Mouse (Mus musculus) forebrain, embryonic 15.5 days (tissue): Measurements from ENCODE around the gene Tmem62. TPM values are rescaled to one million over a fixed set of nuclear protein-coding genes. Genes with fewer than 3 reads are reported as not detected.
A peak's percentile ranks its signal among the peaks of the same experiment; 100 is the strongest.

Experiments
- ATAC-seq: fragments of 200-750 bp; cut with Nextera tagmentation; replicated peaks from 2 replicates; pipeline ENCODE4 v1.8.0; 2017; ENCODE audit warnings: mild to moderate bottlenecking, moderate TSS enrichment, moderate library complexity
- H3K27ac ChIP-seq: fragments of 300-500 bp; sonication (generic); replicated peaks from 2 replicates; pipeline ENCODE4 v1.5.1; 2015; ENCODE audit warnings: mild to moderate bottlenecking, inconsistent platforms
- H3K27me3 ChIP-seq: fragments of 300-500 bp; sonication (generic); 2 replicates; pipeline ENCODE4 v1.6.1; 2015; ENCODE audit warnings: inconsistent platforms
- H3K36me3 ChIP-seq: fragments of 300-500 bp; sonication (generic); 2 replicates; pipeline ENCODE4 v1.6.1; 2015; ENCODE audit warnings: mild to moderate bottlenecking, inconsistent platforms
- H3K4me1 ChIP-seq: fragments of 300-500 bp; sonication (generic); 2 replicates; pipeline ENCODE4 v1.6.1; 2015; ENCODE audit warnings: inconsistent platforms
- H3K4me2 ChIP-seq: fragments of 300-500 bp; sonication (generic); replicated peaks from 2 replicates; pipeline ENCODE4 v1.6.1; 2015; ENCODE audit warnings: mild to moderate bottlenecking, inconsistent platforms
- H3K4me3 ChIP-seq: fragments of 300-500 bp; sonication (generic); 2 replicates; pipeline ENCODE4 v1.5.1; 2015; ENCODE audit warnings: mild to moderate bottlenecking, inconsistent platforms
- H3K9ac ChIP-seq: fragments of 300-500 bp; sonication (generic); replicated peaks from 2 replicates; pipeline ENCODE4 v1.6.1; 2015; ENCODE audit warnings: mild to moderate bottlenecking, inconsistent platforms
- H3K9me3 ChIP-seq: fragments of 300-500 bp; sonication (generic); 2 replicates; pipeline ENCODE4 v1.6.1; 2016; ENCODE audit warnings: inconsistent platforms
- WGBS: fragments of 180-500 bp; shearing (Covaris S2); methylation state at CpG from one replicate; pipeline ENCODE4 v1.1.7; 2015; ENCODE audit warnings: mixed read lengths; 5-methylcytosine and 5-hydroxymethylcytosine counted together
- polyA plus RNA-seq: library from polyadenylated mRNA; unstranded; fragments of >200 nt; fragmentation: Nextera tagmentation; extraction: Ambion mirVana; gene quantifications from 2 replicates; pipeline ENCODE4 v1.2.1, GENCODE M21; 2015

Tmem62 gene
- polyA plus RNA-seq, 1 experiment from 2014 or later = 8.1 TPM

DNA sequence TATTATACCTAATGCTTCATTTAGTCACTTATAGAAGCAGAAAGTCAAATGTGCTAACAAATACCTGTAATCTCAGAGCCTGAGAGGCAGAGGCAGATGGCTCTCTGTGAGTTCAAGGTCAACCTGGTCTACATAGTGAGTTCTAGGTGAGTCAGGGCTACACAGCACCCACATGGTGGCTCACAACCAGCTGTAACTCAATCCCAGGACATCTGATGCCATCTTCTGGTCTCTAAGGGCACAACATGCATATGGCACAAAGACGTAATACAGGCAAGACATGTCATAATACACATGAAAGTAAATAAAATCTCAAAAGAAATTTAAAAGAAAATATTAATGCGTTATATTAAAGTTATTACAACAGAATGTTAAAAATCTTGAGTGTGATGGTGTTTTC is 26.8 kb downstream of the Tmem62 start:
- ATAC-seq = no peak
- Histone ChIP-seq H3K27me3 (no peaks in the 10 kb centered on the region), H3K4me1 (no peaks in the 10 kb centered on the region), H3K9ac (no peak overlapping the region), H3K9me3 (no peaks in the 10 kb centered on the region), H3K27ac (no peak overlapping the region), H3K4me3 (no peak overlapping the region), H3K36me3 (no peaks in the 10 kb centered on the region), H3K4me2 (no peak overlapping the region)
- 65% methylated on average over 2 of the region's 2 CpGs for WGBS

DNA sequence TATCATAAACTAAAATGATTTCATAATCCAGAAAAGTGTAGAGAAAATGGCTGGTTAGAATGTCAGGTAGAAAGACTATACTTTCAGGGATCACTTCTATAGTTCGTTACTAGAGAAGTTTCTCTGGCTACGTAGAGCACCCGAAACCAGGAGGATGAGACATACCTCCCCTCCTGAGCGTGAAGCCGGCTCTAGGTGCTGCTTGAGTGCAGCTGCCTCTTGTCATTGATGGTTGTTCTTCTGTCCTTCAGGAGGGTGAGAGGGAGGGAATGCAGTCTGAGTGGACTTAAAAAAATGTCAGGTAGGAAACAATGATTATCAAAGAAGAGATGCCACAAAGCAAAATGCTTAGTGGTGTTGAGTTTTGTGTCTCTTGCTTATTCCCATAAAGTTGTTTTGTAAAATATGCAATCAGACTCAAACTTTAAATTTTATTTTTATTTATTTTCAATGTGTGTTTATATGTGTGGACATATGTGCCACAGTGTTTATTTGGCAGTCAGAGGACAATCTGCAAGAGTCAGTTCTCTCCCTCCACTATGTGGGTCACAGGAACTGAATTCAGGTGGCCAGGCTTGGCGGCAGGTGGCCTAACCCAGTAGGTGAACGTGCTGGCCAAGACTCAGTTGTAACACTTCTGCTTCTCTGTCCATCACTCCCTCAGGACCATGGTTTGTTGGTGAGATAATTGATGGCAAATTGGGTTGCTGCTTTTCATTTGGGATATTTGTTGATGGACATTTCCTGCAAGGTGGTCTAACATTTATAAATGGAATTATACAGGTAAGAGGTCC is 27.4 kb downstream of the Tmem62 start:
- no peaks in the 10 kb centered on the region for H3K27me3 ChIP-seq
- H3K4me2 ChIP-seq = no peak overlapping the region
- peaks cover 6% of the 10 kb centered on the region for H3K4me1 ChIP-seq
- no peaks in the 10 kb centered on the region for H3K9me3 ChIP-seq
- H3K4me3 ChIP-seq = no peak overlapping the region
- H3K27ac ChIP-seq = no peak overlapping the region
- no peak for ATAC-seq
- no peak overlapping the region for H3K9ac ChIP-seq
- no peaks in the 10 kb centered on the region for H3K36me3 ChIP-seq
- 86% methylated on average over 7 of the region's 7 CpGs for WGBS

DNA sequence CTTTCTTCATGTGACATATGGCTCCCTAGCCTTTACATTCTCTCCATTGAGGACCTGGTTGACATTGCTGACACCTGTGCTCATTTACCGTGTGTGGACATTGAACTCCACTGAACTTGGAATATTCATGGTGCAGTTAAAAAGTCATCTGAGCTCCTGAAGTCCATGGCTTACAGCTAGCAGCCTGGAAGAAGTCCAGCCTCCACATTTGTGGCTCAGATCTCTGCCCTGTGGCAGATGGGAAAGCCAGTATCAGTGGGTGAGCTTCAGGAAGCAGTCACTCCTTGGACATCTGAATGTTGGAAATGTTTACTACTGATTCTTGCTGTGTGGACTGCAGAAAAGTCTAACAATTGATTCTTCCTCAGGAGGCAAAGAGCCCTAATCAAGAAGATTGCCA is 30.2 kb downstream of the Tmem62 start:
- WGBS = 94% methylated on average over 1 of the region's 1 CpGs
- no peak overlapping the region for H3K4me3 ChIP-seq
- peaks cover 3% of the 10 kb centered on the region; the same call in 1 of the 2 replicates for H3K36me3 ChIP-seq
- no peak overlapping the region for H3K27ac ChIP-seq
- H3K9me3 ChIP-seq = no peaks in the 10 kb centered on the region
- no peak overlapping the region for H3K9ac ChIP-seq
- no peak for ATAC-seq
- no peak overlapping the region for H3K4me2 ChIP-seq
- H3K27me3 ChIP-seq = no peaks in the 10 kb centered on the region
- peaks cover 11% of the 10 kb centered on the region for H3K4me1 ChIP-seq

DNA sequence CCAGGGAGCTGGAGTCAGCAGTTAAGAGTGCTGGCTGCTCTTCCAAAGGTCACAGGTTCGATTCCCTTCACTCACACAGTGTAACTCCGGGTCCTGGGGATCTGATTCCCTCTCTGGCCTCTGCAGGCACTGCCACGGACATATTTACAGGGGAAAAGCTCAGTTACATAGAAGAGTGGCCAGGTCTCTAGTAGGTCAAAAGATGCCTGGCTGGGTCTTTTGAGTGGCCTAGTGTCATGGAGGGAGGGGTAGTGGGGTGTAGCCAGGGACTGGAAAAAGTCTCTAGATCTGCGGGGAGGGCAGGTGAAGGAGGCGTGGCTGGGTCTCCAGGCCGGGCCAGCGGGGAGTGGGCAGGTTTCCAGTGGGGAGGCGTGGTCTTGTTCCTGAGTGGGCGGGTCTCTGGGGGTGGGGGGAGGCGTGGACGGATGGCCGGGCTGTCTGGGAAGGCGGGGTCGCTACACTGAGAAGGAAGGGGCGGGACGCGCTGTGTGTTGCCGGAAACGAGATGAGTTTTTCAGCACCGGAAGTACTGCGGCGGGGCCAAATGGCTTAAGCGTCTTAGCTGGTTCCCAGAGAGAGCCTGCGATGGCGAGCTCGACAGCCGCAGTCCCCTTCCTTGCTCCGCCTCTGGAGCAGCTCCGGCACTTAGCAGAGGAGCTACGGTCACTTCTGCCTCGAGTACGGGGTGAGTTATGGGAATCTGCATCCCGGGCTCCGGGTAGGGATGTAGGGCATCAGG is 31.3 kb downstream of the Tmem62 start, which contains the start of gene Ccndbp1:
TSS of gene Ccndbp1 (plus strand) at position 479 of the 739 bp plus-strand sequence.
- Histone ChIP-seq H3K27me3 (no peaks in the 10 kb centered on the region), H3K4me1 (peaks cover 11% of the 10 kb centered on the region), H3K4me3 (peak within 1 kb of the TSS; percentile 89), H3K36me3 (peaks cover 14% of the 10 kb centered on the region; the same call in 1 of the 2 replicates), H3K9ac (peak within 1 kb of the TSS; percentile 77), H3K4me2 (peak within 1 kb of the TSS; percentile 83), H3K27ac (peak within 1 kb of the TSS; percentile 31), H3K9me3 (no peaks in the 10 kb centered on the region)
- WGBS = 2% methylated on average over 34 of the region's 34 CpGs
- peak; percentile 98 for ATAC-seq

DNA sequence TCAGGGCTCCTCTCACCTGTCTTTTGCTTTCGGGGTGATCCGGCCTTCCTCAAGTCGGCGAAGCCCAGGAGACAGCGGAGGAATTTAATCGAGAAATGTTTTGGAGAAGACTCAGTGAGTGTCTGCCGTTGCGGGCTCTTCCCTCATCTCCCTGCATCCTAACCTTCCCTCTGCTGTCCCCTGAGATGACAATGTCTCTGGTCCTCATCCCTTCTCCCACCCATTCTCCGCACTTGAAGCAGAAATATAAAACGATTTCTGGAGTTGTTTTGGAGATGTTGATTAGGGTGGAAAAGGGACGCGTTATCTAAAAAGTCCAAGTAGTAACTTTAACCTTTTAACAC is 31.8 kb downstream of the Tmem62 start:
- no peaks in the 10 kb centered on the region for H3K9me3 ChIP-seq
- H3K4me2 ChIP-seq = peak overlapping the region; percentile 83
- peaks cover 14% of the 10 kb centered on the region; the same call in 1 of the 2 replicates for H3K36me3 ChIP-seq
- peak overlapping the region; percentile 77 for H3K9ac ChIP-seq
- peaks cover 11% of the 10 kb centered on the region for H3K4me1 ChIP-seq
- H3K4me3 ChIP-seq = peak overlapping the region; percentile 89
- WGBS = 1% methylated on average over 12 of the region's 12 CpGs
- H3K27ac ChIP-seq = peak overlapping the region; percentile 31
- peak; percentile 59 for ATAC-seq
- H3K27me3 ChIP-seq = no peaks in the 10 kb centered on the region

DNA sequence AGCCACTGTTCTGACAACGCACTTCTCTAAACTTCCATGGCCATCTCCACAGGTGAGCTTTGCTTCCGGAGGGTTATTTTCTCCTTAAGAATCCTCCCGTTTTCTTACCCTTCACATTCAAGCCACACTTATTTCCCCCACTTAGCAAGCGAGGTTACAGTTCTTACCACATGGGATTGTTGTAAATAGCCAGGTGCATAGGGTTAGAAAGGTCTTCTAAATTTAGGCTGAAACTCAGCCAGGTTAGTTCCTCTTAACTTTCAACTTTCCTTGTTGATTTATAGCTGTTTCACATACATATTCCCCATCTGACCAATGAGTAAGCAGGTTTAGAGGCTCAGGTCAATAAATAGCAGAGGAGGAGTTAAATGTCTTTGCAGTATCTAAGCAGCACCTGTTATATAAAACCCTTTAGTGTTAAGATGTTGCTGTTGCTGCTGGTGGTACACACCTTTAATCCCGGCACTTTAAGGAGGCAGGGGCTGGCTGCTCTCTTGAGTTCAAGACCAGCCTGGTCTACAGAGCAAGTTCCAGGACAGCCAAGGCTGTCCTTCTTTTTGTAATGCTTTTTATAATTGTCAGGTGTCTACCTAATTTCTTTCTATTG is 32.4 kb downstream of the Tmem62 start:
- Histone ChIP-seq H3K9ac (peak overlapping the region; percentile 77), H3K27me3 (no peaks in the 10 kb centered on the region), H3K36me3 (peaks cover 16% of the 10 kb centered on the region; the same call in 1 of the 2 replicates), H3K4me1 (peaks cover 11% of the 10 kb centered on the region), H3K27ac (no peak overlapping the region), H3K4me2 (peak overlapping the region; percentile 83), H3K9me3 (no peaks in the 10 kb centered on the region), H3K4me3 (peak overlapping the region; percentile 89)
- 28% methylated on average over 5 of the region's 5 CpGs for WGBS
- ATAC-seq = no peak

DNA sequence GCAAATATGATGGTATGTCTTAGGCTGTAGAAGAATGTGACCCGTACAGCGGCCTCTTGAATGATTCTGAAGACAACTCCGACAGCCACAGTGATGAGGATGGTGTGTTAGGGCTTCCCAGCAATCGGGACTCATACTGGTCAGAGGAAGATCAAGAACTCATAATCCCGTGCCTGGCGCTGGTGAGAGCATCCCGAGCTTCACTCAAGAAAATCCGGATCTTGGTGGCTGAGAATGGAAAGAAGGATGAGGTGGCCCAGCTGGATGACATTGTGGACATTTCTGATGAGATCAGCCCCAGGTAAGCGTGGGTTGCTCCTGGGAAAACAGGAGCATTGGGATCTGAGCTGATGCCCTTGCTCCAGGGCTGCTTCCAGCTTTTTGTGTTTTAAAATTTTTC is 35.9 kb downstream of the Tmem62 start:
- Histone ChIP-seq H3K4me1 (peaks cover 11% of the 10 kb centered on the region), H3K27ac (no peak overlapping the region), H3K36me3 (peaks cover 42% of the 10 kb centered on the region), H3K27me3 (no peaks in the 10 kb centered on the region), H3K9ac (no peak overlapping the region), H3K4me2 (no peak overlapping the region), H3K9me3 (no peaks in the 10 kb centered on the region), H3K4me3 (no peak overlapping the region)
- ATAC-seq = no peak
- 87% methylated on average over 9 of the region's 9 CpGs for WGBS

DNA sequence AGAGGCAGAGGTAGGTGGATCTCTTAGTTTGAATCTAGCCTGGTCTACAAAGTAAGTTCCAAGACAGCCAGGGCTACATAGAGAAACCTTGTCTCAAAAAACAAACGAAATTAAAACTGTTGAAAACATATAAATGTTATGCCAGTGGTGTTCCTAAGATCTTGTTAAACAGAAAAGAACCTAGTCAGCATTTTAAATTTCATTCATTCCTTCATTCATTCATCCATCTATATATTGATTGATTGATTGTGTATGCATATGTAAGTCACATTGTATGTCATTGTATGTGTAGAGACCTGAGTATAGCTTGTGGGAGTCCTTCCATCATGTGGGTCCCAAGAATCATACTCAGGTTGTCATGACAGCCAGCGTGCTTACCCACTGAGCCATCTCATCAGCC is 38.7 kb downstream of the Tmem62 start:
- Histone ChIP-seq H3K4me2 (no peak overlapping the region), H3K9ac (no peak overlapping the region), H3K4me3 (no peak overlapping the region), H3K27me3 (no peaks in the 10 kb centered on the region), H3K9me3 (no peaks in the 10 kb centered on the region), H3K27ac (no peak overlapping the region), H3K36me3 (peaks cover 46% of the 10 kb centered on the region), H3K4me1 (no peaks in the 10 kb centered on the region)
- no peak for ATAC-seq
- WGBS = 88% methylated on average over 2 of the region's 2 CpGs

DNA sequence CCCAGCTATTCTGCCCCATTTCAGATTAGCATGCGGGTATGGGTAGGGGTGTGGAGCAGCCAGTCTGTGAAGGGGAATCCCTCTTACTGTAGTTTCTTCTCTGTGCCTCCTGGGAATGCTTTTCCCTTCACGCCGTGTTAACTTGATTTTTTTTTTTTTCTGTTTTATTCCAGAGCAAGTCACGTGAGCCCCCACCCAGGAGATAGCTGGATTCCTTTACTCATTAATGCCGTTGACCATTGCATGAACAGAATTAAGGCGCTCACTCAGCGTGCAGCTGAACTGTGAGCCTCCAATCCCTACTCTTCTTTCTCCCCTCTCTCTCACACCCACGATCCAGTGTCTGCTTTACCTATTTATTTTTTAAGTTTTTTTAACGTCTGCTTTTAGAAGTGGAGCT is 39.4 kb downstream of the Tmem62 start:
- Histone ChIP-seq H3K27me3 (no peaks in the 10 kb centered on the region), H3K9ac (no peak overlapping the region), H3K36me3 (peaks cover 46% of the 10 kb centered on the region), H3K9me3 (no peaks in the 10 kb centered on the region), H3K4me2 (no peak overlapping the region), H3K4me3 (no peak overlapping the region), H3K27ac (no peak overlapping the region), H3K4me1 (no peaks in the 10 kb centered on the region)
- ATAC-seq = no peak
- 91% methylated on average over 9 of the region's 9 CpGs for WGBS

DNA sequence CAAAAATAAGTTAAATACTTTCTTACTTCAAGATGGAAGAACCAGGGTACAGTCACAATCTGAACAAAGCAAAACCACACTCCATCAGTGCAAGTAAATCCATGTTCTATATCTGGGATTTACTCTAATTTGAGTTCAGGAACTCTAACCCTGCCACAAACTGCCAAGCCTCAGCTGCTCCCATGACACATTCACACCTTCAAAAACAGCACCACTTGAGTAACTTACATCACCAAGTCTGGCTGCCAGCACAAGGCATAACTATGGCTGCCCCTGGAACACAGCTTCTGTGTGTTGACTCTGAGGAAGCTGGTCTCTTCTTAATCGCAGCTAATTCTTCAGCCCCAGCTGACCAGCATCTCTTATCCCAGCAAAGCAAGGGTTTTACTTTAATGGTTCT is 40.3 kb downstream of the Tmem62 start:
- 100% methylated on average over 1 of the region's 1 CpGs for WGBS

DNA sequence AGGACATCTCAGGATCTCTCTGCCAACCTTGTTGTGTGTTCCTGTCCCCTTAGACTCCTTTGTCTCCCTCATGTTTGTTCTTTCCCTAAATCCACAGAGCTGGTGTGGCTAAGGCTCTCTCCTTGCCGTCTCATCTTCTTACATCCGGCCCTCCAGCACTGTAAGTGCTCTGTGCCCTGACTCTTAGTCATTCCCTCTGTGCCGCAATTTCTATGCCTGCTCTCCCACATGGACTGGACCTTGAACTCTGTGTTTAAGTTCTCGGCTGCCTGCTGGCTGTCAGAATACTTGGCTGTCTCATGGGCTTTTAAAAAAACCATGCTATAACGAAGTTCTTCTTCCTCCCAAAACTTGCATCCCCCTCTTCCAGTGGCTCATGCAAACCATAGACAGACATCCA is 46.1 kb downstream of the Tmem62 start:
- no peak overlapping the region for H3K4me3 ChIP-seq
- no peak overlapping the region for H3K27ac ChIP-seq
- peaks cover 1% of the 10 kb centered on the region for H3K36me3 ChIP-seq
- H3K9me3 ChIP-seq = no peaks in the 10 kb centered on the region
- ATAC-seq = no peak
- H3K4me1 ChIP-seq = no peaks in the 10 kb centered on the region
- no peaks in the 10 kb centered on the region for H3K27me3 ChIP-seq
- no peak overlapping the region for H3K9ac ChIP-seq
- 78% methylated on average over 5 of the region's 5 CpGs for WGBS
- no peak overlapping the region for H3K4me2 ChIP-seq

More for the DNA sequence above, 40.3 kb downstream of the Tmem62 start:
- Histone ChIP-seq H3K4me1 (no peaks in the 10 kb centered on the region), H3K9ac (no peak overlapping the region), H3K27ac (no peak overlapping the region), H3K9me3 (no peaks in the 10 kb centered on the region), H3K4me2 (no peak overlapping the region), H3K27me3 (no peaks in the 10 kb centered on the region), H3K36me3 (peaks cover 41% of the 10 kb centered on the region), H3K4me3 (no peak overlapping the region)
- ATAC-seq = no peak

DNA sequence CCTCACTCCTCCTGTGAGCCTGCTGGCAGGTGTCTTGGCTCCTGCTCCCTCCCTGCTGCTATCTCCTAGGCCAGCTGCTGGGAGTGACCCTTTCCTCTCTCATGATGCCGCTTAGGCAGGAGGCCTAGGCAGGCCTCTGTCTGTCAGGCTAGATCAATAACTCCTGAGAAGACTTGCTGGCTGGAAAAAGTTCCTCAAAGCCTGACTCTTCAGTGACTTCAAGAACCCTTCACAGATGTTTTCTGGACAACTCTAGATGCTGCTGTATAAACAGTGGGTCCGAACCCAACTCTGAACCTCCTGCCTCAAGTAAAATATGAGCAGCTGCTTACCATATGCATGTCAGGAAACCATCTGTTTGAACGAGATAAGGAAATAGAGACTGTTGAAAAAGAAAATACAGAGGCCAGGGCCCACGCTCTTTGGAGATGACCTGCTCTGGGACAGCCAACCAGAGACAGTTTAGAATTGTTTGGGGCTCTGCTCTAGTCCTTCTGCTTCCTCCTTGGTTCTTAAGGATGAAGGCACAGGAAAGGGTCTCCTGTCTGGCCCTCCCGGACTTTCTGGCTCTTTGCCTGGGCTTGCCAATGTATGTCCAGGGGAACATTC is 60.0 kb downstream of the Tmem62 start, which contains the start of gene Epb42:
TSS of gene Epb42 (minus strand) at position 340 of the 609 bp plus-strand sequence.
- no peak within 1 kb of the TSS for H3K4me2 ChIP-seq
- H3K36me3 ChIP-seq = no peaks in the 10 kb centered on the region
- 75% methylated on average over 5 of the region's 5 CpGs for WGBS
- ATAC-seq = no peak
- H3K9me3 ChIP-seq = no peaks in the 10 kb centered on the region
- H3K4me3 ChIP-seq = no peak within 1 kb of the TSS
- H3K27ac ChIP-seq = no peak within 1 kb of the TSS
- no peaks in the 10 kb centered on the region for H3K27me3 ChIP-seq
- no peaks in the 10 kb centered on the region for H3K4me1 ChIP-seq
- no peak within 1 kb of the TSS for H3K9ac ChIP-seq
